Mouse (Mus musculus) megakaryocyte, embryonic 14.5 days (primary cell): ENCODE measurements around the gene Pitpnm2.

Experiments
- FLI1 ChIP-seq: IDR thresholded peaks from 2 replicates; pipeline ENCODE4 v1.6.1; 2012; ENCODE audit warnings: low read length, inconsistent platforms, mixed read lengths
- GATA1 ChIP-seq: IDR thresholded peaks from 3 replicates; pipeline ENCODE4 v1.6.1; 2012; ENCODE audit warnings: mixed read lengths, low read length, inconsistent platforms, borderline replicate concordance

- no peak for TF ChIP-seq FLI1
- no peak for TF ChIP-seq GATA1
Observed at GRCm38 (mm10) chr5:124168428-124169223, 80.9 kb downstream of the Pitpnm2 start.
